Mouse (Mus musculus) ES-E14 (cell line): ENCODE measurements around the gene Zfp952. TPM values are rescaled to one million over a fixed set of nuclear protein-coding genes. Genes with fewer than 3 reads are reported as not detected.

ENCODE experiments used
- DNase-seq: peaks from one replicate; pipeline ENCODE4 v3.0.0-alpha.2; 2013; ENCODE audit warnings: low read depth, low spot score
- H3K27ac ChIP-seq: 2 replicates; pipeline ENCODE4 v1.5.1; 2012; ENCODE audit warnings: low read depth, mild to moderate bottlenecking, low read length, moderate library complexity, mixed read lengths; ENCODE audit not compliant: poor library complexity, insufficient read depth, severe bottlenecking
- H3K36me3 ChIP-seq: 2 replicates; pipeline ENCODE4 v1.6.1; 2012; ENCODE audit warnings: mild to moderate bottlenecking, low read length, moderate library complexity, mixed read lengths; ENCODE audit not compliant: control insufficient read depth, poor library complexity, insufficient read depth, severe bottlenecking
- H3K4me1 ChIP-seq, 2 experiments: fragments of 150-350 bp in 1 of 2; sonication (generic) in 1 of 2; 2 replicates each; pipeline ENCODE4 v1.6.1; 2012; ENCODE audit warnings: low read length in 2 of 2, mild to moderate bottlenecking in 1 of 2, mixed read lengths in 1 of 2; ENCODE audit not compliant: control insufficient read depth in 2 of 2, insufficient read depth in 2 of 2, poor library complexity in 1 of 2
- H3K4me3 ChIP-seq, 2 experiments: fragments of 150-350 bp in 1 of 2; sonication (generic) in 1 of 2; 2 replicates each; pipeline ENCODE4 v1.5.1; 2012; ENCODE audit warnings: low read length in 2 of 2, low read depth in 1 of 2, mild to moderate bottlenecking in 1 of 2, mixed read lengths in 1 of 2; ENCODE audit not compliant: insufficient read depth in 1 of 2, poor library complexity in 1 of 2, severe bottlenecking in 1 of 2
- H3K9ac ChIP-seq: 2 replicates; pipeline ENCODE4 v1.6.1; 2012; ENCODE audit warnings: low read depth, mild to moderate bottlenecking, low read length, mixed read lengths; ENCODE audit not compliant: poor library complexity, insufficient read depth, severe bottlenecking
- H3K9me3 ChIP-seq: fragments of 150-350 bp; sonication (generic); 2 replicates; pipeline ENCODE4 v1.6.1; 2012; ENCODE audit warnings: low read depth, mild to moderate bottlenecking, low read length; ENCODE audit not compliant: control insufficient read depth, insufficient read depth
- CHD2 ChIP-seq: IDR thresholded peaks from 2 replicates; pipeline ENCODE4 v1.6.1; 2014; ENCODE audit warnings: mild to moderate bottlenecking, low read depth, low read length, inconsistent platforms
- HCFC1 ChIP-seq: IDR thresholded peaks from 2 replicates; pipeline ENCODE4 v1.6.1; 2012; ENCODE audit warnings: low read length, inconsistent platforms, borderline replicate concordance; ENCODE audit not compliant: insufficient read depth
- MAFK ChIP-seq: IDR thresholded peaks from 2 replicates; pipeline ENCODE4 v1.6.1; 2014; ENCODE audit warnings: mild to moderate bottlenecking, low read depth, low read length, inconsistent platforms; ENCODE audit not compliant: insufficient read depth
- ZC3H11A ChIP-seq: IDR thresholded peaks from 2 replicates; pipeline ENCODE4 v1.6.1; 2012; ENCODE audit warnings: low read depth, mild to moderate bottlenecking, inconsistent platforms, low read length, borderline replicate concordance
- ZNF384 ChIP-seq: IDR thresholded peaks from 2 replicates; pipeline ENCODE4 v1.6.1; 2012; ENCODE audit warnings: low read depth, low read length, inconsistent platforms
- in situ Hi-C, 2 experiments: fragments of 600-800 bp; cut with MboI; formaldehyde crosslinking; loops; one replicate each; pipeline ENCODE4 v1.15.1; 2025; ENCODE audit warnings: low sequenced_read_pairs in 2 of 2, inconsistent platforms in 1 of 2; ENCODE audit not compliant: unreplicated experiment in 2 of 2
- total RNA-seq: library from RNA; depleted of rRNA; stranded (reverse); fragments of 300-350 nt; gene quantifications from 2 replicates; pipeline ENCODE4 v1.2.3, GENCODE M21; 2012

The Zfp952 gene
- total RNA-seq, 1 experiment = 4.3 TPM

DNA sequence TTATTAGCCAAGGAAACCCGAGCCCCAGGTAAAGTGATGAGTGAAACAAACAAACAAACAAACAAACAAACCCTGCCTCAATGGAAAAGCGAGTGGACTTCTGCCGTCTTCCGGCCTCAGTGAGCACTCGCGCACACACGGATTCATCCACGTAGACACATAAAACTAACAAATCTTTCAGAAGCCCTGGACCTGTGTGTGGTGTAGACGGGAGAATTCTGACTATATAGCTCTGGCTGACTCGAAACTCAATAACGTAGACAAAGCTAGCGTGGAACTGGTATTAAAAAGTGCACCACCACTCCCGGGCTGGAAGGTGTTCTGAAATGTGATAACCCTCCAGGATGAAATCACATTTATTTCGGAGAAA lies 27.7 kb upstream of the Zfp952 start:
- no peaks in the 10 kb centered on the region for H3K36me3 ChIP-seq
- TF ChIP-seq ZC3H11A (no peak), CHD2 (no peak)
- 0 out of 2 replicates have a peak overlapping the region, but pooled peaks have one; percentile 27 for H3K27ac ChIP-seq
- DNase-seq = no peak
- peak overlapping the region; percentile 91 to 93 for H3K4me3 ChIP-seq
- H3K4me1 ChIP-seq = no peaks in the 10 kb centered on the region
- no peaks in the 10 kb centered on the region for H3K9me3 ChIP-seq
- in situ Hi-C loops = no loop called here
- H3K9ac ChIP-seq = peak overlapping the region; percentile 76

DNA sequence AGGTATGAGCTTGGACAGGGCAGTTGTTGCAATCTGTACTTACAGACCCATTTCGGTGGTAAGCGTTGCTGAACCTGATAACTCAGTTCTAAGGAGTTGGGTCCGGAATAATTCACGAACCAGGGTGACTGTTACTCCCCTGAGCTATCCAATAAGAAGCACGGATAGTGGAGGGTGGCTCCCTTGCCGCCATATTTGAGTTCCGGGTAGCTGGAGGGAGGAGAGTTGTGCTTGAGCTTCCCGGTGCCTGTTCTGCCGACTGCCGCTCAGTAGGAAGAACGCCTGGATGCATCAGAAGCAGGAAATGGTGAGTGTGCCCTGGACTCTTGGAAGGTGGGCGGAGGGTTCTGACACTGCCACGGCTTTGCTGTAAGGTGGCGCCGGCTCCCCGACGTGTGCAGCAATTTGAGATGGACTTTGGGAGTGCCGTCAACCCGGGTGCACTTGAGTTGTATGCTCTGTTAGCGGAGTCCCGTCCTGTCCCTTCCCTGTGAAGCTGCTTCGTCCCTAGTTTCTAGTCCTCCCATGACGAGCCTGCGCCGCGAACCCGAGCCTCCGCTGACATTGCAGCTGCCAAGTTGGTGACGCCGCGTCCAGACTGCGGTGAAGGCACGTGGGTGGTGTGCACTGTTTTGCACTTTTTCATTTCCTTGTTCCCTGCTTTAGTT lies 27.2 kb upstream of the Zfp952 start, which contains the start of gene Zfp472:
Zfp472 (plus strand) TSS at position 192 of the 668 bp plus-strand sequence.
- in situ Hi-C loops = no loop called here
- Histone ChIP-seq H3K36me3 (no peaks in the 10 kb centered on the region), H3K4me1 (no peaks in the 10 kb centered on the region), H3K27ac (peak within 1 kb of the TSS; percentile 40), H3K9ac (peak within 1 kb of the TSS; percentile 89), H3K4me3 (peak within 1 kb of the TSS; percentile 91 to 93), H3K9me3 (no peaks in the 10 kb centered on the region)
- DNase-seq = peak; percentile 90
- TF ChIP-seq HCFC1 (peak; percentile 76), MAFK (no peak), CHD2 (peak; percentile 92), ZC3H11A (0 out of 2 replicates have a peak, but pooled peaks have one; percentile 8), ZNF384 (no peak)

GRCm38 (mm10) chr17:32981361-32981760 lies 11.6 kb upstream of the Zfp952 start:
- H3K4me1 ChIP-seq = no peaks in the 10 kb centered on the region
- no peak overlapping the region for H3K9ac ChIP-seq
- H3K36me3 ChIP-seq = peaks cover 8% of the 10 kb centered on the region
- H3K9me3 ChIP-seq = no peaks in the 10 kb centered on the region
- H3K27ac ChIP-seq = no peak overlapping the region
- TF ChIP-seq MAFK = no peak
- TF ChIP-seq HCFC1 = no peak
- TF ChIP-seq ZNF384 = no peak
- TF ChIP-seq CHD2 = no peak
- no peak for TF ChIP-seq ZC3H11A
- in situ Hi-C loops = no loop called here
- DNase-seq = no peak
- H3K4me3 ChIP-seq = no peak overlapping the region

GRCm38 (mm10) chr17:32986301-32986700 lies 6.6 kb upstream of the Zfp952 start:
- Histone ChIP-seq H3K9ac (no peak overlapping the region), H3K27ac (no peak overlapping the region), H3K4me1 (no peaks in the 10 kb centered on the region), H3K9me3 (no peaks in the 10 kb centered on the region), H3K4me3 (peak overlapping the region in 1 of 2 experiments; percentile 68; a peak in 2 of 4 replicates), H3K36me3 (no peaks in the 10 kb centered on the region)
- DNase-seq = no peak
- in situ Hi-C loops = no loop called here
- no peak for TF ChIP-seq ZNF384
- TF ChIP-seq CHD2 = no peak
- TF ChIP-seq MAFK = no peak
- no peak for TF ChIP-seq HCFC1
- no peak for TF ChIP-seq ZC3H11A
